Mouse (Mus musculus) limb, embryonic 14.5 days (tissue): ENCODE measurements around the gene Mfsd12. TPM values are rescaled to one million over a fixed set of nuclear protein-coding genes. Genes with fewer than 3 reads are reported as not detected.

ENCODE experiments used
- ATAC-seq: fragments of 200-750 bp; cut with Nextera tagmentation; 2 replicates; pipeline ENCODE4 v1.8.0; 2017; ENCODE audit warnings: low read depth, moderate number of reproducible peaks, moderate TSS enrichment; ENCODE audit not compliant: low FRiP score
- DNase-seq: peaks from one replicate; pipeline ENCODE4 v3.0.0-alpha.2; 2015; ENCODE audit warnings: low spot score
- H3K27ac ChIP-seq: fragments of 300-500 bp; sonication (generic); replicated peaks from 2 replicates; pipeline ENCODE4 v1.5.1; 2014; ENCODE audit warnings: low read depth, mild to moderate bottlenecking, low read length, moderate library complexity, mixed read lengths
- H3K27me3 ChIP-seq: fragments of 300-500 bp; sonication (generic); 2 replicates; pipeline ENCODE4 v1.6.1; 2014; ENCODE audit warnings: low read length, mixed read lengths; ENCODE audit not compliant: control insufficient read depth, insufficient read depth
- H3K36me3 ChIP-seq: fragments of 300-500 bp; sonication (generic); 2 replicates; pipeline ENCODE4 v1.6.1; 2014; ENCODE audit warnings: mild to moderate bottlenecking, low read length, moderate library complexity, mixed read lengths; ENCODE audit not compliant: control insufficient read depth, insufficient read depth
- H3K4me1 ChIP-seq: fragments of 300-500 bp; sonication (generic); 2 replicates; pipeline ENCODE4 v1.6.1; 2014; ENCODE audit warnings: antibody characterized with exemption, low read length, mixed read lengths; ENCODE audit not compliant: control insufficient read depth, insufficient read depth
- H3K4me2 ChIP-seq: fragments of 300-500 bp; sonication (generic); replicated peaks from 2 replicates; pipeline ENCODE4 v1.6.1; 2014; ENCODE audit warnings: low read depth, mild to moderate bottlenecking, low read length, moderate library complexity; ENCODE audit not compliant: severe bottlenecking
- H3K4me3 ChIP-seq: fragments of 300-500 bp; sonication (generic); replicated peaks from 2 replicates; pipeline ENCODE4 v1.5.1; 2014; ENCODE audit warnings: low read length
- H3K9ac ChIP-seq: fragments of 300-500 bp; sonication (generic); 2 replicates; pipeline ENCODE4 v1.6.1; 2014; ENCODE audit warnings: mild to moderate bottlenecking, low read depth, low read length, moderate library complexity; ENCODE audit not compliant: severe bottlenecking
- H3K9me3 ChIP-seq: fragments of 300-500 bp; sonication (generic); 2 replicates; pipeline ENCODE4 v1.6.1; 2016; ENCODE audit warnings: low read length; ENCODE audit not compliant: control insufficient read depth
- POLR2A ChIP-seq: fragments of 200-500 bp; IDR thresholded peaks from 2 replicates; pipeline ENCODE4 v1.8.0; 2012; ENCODE audit warnings: inconsistent platforms, mild to moderate bottlenecking, moderate library complexity, borderline replicate concordance; ENCODE audit not compliant: insufficient read depth, insufficient read length; ENCODE audit errors: extremely low read depth
- WGBS: fragments of 180-500 bp; shearing (Covaris S2); extraction: QIAGEN DNeasy Blood & Tissue Kit; methylation state at CpG from one replicate; pipeline ENCODE4 v1.1.7; 2014; 5-methylcytosine and 5-hydroxymethylcytosine counted together
- microRNA-seq: library from miRNA; unstranded; fragments of <30 nt; microRNA quantifications from one replicate; pipeline ENCODE4, GENCODE M21; 2016
- polyA plus RNA-seq, 2 experiments: library from polyadenylated mRNA; depleted of rRNA in 1 of 2; stranded (reverse) in 1 of 2; unstranded in 1 of 2; fragments of >200 nt; fragmentation: Nextera tagmentation in 1 of 2; extraction: Ambion mirVana in 1 of 2; gene quantifications; 2 replicates each; pipeline versions ENCODE4 v1.2.1 to v1.2.3; 2012 to 2014

Mfsd12 gene
- polyA plus RNA-seq, 2 experiments = 6.8 to 12.0 TPM

GRCm38 (mm10) chr10:81412586-81413309, 55.5 kb downstream of the Mfsd12 start:
- H3K27me3 ChIP-seq = no peaks in the 10 kb centered on the region
- no peaks in the 10 kb centered on the region for H3K9me3 ChIP-seq
- peaks cover 77% of the 10 kb centered on the region for H3K4me1 ChIP-seq
- TF ChIP-seq POLR2A = no peak
- H3K27ac ChIP-seq = peak overlapping the region; percentile 63; the same call in 1 of the 2 replicates
- peaks cover 44% of the 10 kb centered on the region for H3K36me3 ChIP-seq
- no peak for DNase-seq
- no peak overlapping the region for H3K4me2 ChIP-seq
- no peak overlapping the region for H3K4me3 ChIP-seq
- no peak for ATAC-seq
- H3K9ac ChIP-seq = no peak overlapping the region
- 77% methylated on average over 16 of the region's 16 CpGs for WGBS

GRCm38 (mm10) chr10:81413310-81414261, 56.3 kb downstream of the Mfsd12 start:
- ATAC-seq = 0 out of 2 replicates have a peak, but pooled peaks have one; percentile 3
- peak; percentile 59 for DNase-seq
- H3K9me3 ChIP-seq = no peaks in the 10 kb centered on the region
- H3K4me1 ChIP-seq = peaks cover 73% of the 10 kb centered on the region
- no peak for TF ChIP-seq POLR2A
- H3K9ac ChIP-seq = no peak overlapping the region; the same call in 1 of the 2 replicates
- H3K4me2 ChIP-seq = peak overlapping the region; percentile 28
- H3K36me3 ChIP-seq = peaks cover 37% of the 10 kb centered on the region
- H3K27me3 ChIP-seq = no peaks in the 10 kb centered on the region
- 0 out of 2 replicates have a peak overlapping the region, but pooled peaks have one; percentile 8 for H3K4me3 ChIP-seq
- 0 out of 2 replicates have a peak overlapping the region, but pooled peaks have one; percentile 10 for H3K27ac ChIP-seq
- WGBS = 30% methylated on average over 23 of the region's 26 CpGs

- H3K36me3 ChIP-seq = peaks cover 40% of the 10 kb centered on the region
- H3K4me3 ChIP-seq = no peak overlapping the region
- H3K9me3 ChIP-seq = no peaks in the 10 kb centered on the region
- H3K4me2 ChIP-seq = peak overlapping the region; percentile 28
- no peak overlapping the region for H3K9ac ChIP-seq
- TF ChIP-seq POLR2A = no peak
- H3K27me3 ChIP-seq = no peaks in the 10 kb centered on the region
- DNase-seq = no peak
- H3K27ac ChIP-seq = 0 out of 2 replicates have a peak overlapping the region, but pooled peaks have one; percentile 26
- ATAC-seq = no peak
- H3K4me1 ChIP-seq = peaks cover 66% of the 10 kb centered on the region
Measured at GRCm38 (mm10) chr10:81414682-81415081, 57.4 kb downstream of the Mfsd12 start.

GRCm38 (mm10) chr10:81415146-81415545, 57.9 kb downstream of the Mfsd12 start:
- TF ChIP-seq POLR2A = no peak
- no peak overlapping the region for H3K27ac ChIP-seq
- no peaks in the 10 kb centered on the region for H3K27me3 ChIP-seq
- H3K4me1 ChIP-seq = peaks cover 66% of the 10 kb centered on the region
- DNase-seq = no peak
- 87% methylated on average over 5 of the region's 5 CpGs for WGBS
- no peak overlapping the region for H3K4me2 ChIP-seq
- ATAC-seq = no peak
- H3K9me3 ChIP-seq = no peaks in the 10 kb centered on the region
- no peak overlapping the region for H3K4me3 ChIP-seq
- peaks cover 44% of the 10 kb centered on the region for H3K36me3 ChIP-seq
- H3K9ac ChIP-seq = no peak overlapping the region

Small RNAs within 50 kb of the gene (microRNA-seq; reads per million reads assigned to microRNA genes)
- not detected for gene Mir6913

Other genes starting within 250 kb of the Mfsd12 start
Only the 30 nearest of the 33 such genes appear.
- gene Pias4, start 189.6 kb upstream of the Mfsd12 start, polyA plus RNA-seq (2012; rRNA removed) = 35.1 and 49.4 TPM in 2 replicates
- 40.4 and 44.2 TPM in 2 replicates for gene Pias4, start 189.6 kb upstream of the Mfsd12 start, polyA plus RNA-seq (2014; fragmentation: Nextera tagmentation; extraction: Ambion mirVana)
- gene Eef2, start 180.9 kb upstream of the Mfsd12 start, polyA plus RNA-seq (2012; rRNA removed) = 1,329 and 1,559 TPM in 2 replicates
- gene Eef2, start 180.9 kb upstream of the Mfsd12 start, polyA plus RNA-seq (2014; fragmentation: Nextera tagmentation; extraction: Ambion mirVana) = 544 and 581 TPM in 2 replicates
- gene Dapk3, start 174.5 kb upstream of the Mfsd12 start, polyA plus RNA-seq (2012; rRNA removed) = 73.0 and 81.8 TPM in 2 replicates
- gene Dapk3, start 174.5 kb upstream of the Mfsd12 start, polyA plus RNA-seq (2014; fragmentation: Nextera tagmentation; extraction: Ambion mirVana) = 57.7 and 60.9 TPM in 2 replicates
- not detected in 2 replicates for gene 4930442H23Rik, start 173.6 kb upstream of the Mfsd12 start, polyA plus RNA-seq (2012; rRNA removed)
- gene 4930442H23Rik, start 173.6 kb upstream of the Mfsd12 start, polyA plus RNA-seq (2014; fragmentation: Nextera tagmentation; extraction: Ambion mirVana) = not detected in 2 replicates
- 0.31 and 0.43 TPM in 2 replicates for gene Nmrk2, start 155.4 kb upstream of the Mfsd12 start, polyA plus RNA-seq (2012; rRNA removed)
- 0.64 and 0.87 TPM in 2 replicates for gene Nmrk2, start 155.4 kb upstream of the Mfsd12 start, polyA plus RNA-seq (2014; fragmentation: Nextera tagmentation; extraction: Ambion mirVana)
- gene Atcay, start 126.7 kb upstream of the Mfsd12 start, polyA plus RNA-seq (2012; rRNA removed) = 0.67 and 0.74 TPM in 2 replicates
- 0.25 TPM in 1 of 2 replicates, not detected in the other for gene Atcay, start 126.7 kb upstream of the Mfsd12 start, polyA plus RNA-seq (2014; fragmentation: Nextera tagmentation; extraction: Ambion mirVana)
- gene Zfr2, start 124.3 kb upstream of the Mfsd12 start, polyA plus RNA-seq (2012; rRNA removed) = 39.7 and 44.7 TPM in 2 replicates
- 9.7 and 10.5 TPM in 2 replicates for gene Zfr2, start 124.3 kb upstream of the Mfsd12 start, polyA plus RNA-seq (2014; fragmentation: Nextera tagmentation; extraction: Ambion mirVana)
- gene Matk, start 104.6 kb upstream of the Mfsd12 start, polyA plus RNA-seq (2012; rRNA removed) = 9.9 and 10.6 TPM in 2 replicates
- 5.9 and 6.8 TPM in 2 replicates for gene Matk, start 104.6 kb upstream of the Mfsd12 start, polyA plus RNA-seq (2014; fragmentation: Nextera tagmentation; extraction: Ambion mirVana)
- gene Mrpl54, start 90.6 kb upstream of the Mfsd12 start, polyA plus RNA-seq (2012; rRNA removed) = 93.0 and 124 TPM in 2 replicates
- gene Mrpl54, start 90.6 kb upstream of the Mfsd12 start, polyA plus RNA-seq (2014; fragmentation: Nextera tagmentation; extraction: Ambion mirVana) = 200 and 202 TPM in 2 replicates
- gene Apba3, start 90.5 kb upstream of the Mfsd12 start, polyA plus RNA-seq (2012; rRNA removed) = 77.9 and 102 TPM in 2 replicates
- gene Apba3, start 90.5 kb upstream of the Mfsd12 start, polyA plus RNA-seq (2014; fragmentation: Nextera tagmentation; extraction: Ambion mirVana) = 58.2 and 59.2 TPM in 2 replicates
- gene Tjp3, start 65.9 kb upstream of the Mfsd12 start, polyA plus RNA-seq (2012; rRNA removed) = 2.8 and 3.5 TPM in 2 replicates
- gene Tjp3, start 65.9 kb upstream of the Mfsd12 start, polyA plus RNA-seq (2014; fragmentation: Nextera tagmentation; extraction: Ambion mirVana) = 5.2 and 6.4 TPM in 2 replicates
- 70.4 and 93.4 TPM in 2 replicates for gene Pip5k1c, start 64.5 kb upstream of the Mfsd12 start, polyA plus RNA-seq (2012; rRNA removed)
- gene Pip5k1c, start 64.5 kb upstream of the Mfsd12 start, polyA plus RNA-seq (2014; fragmentation: Nextera tagmentation; extraction: Ambion mirVana) = 53.0 and 60.4 TPM in 2 replicates
- gene Cactin, start 36.4 kb upstream of the Mfsd12 start, polyA plus RNA-seq (2012; rRNA removed) = 46.5 and 50.0 TPM in 2 replicates
- 25.3 and 33.9 TPM in 2 replicates for gene Cactin, start 36.4 kb upstream of the Mfsd12 start, polyA plus RNA-seq (2014; fragmentation: Nextera tagmentation; extraction: Ambion mirVana)
- 9.2 and 13.7 TPM in 2 replicates for gene Tbxa2r, start 28.8 kb upstream of the Mfsd12 start, polyA plus RNA-seq (2012; rRNA removed)
- 8.5 and 10.8 TPM in 2 replicates for gene Tbxa2r, start 28.8 kb upstream of the Mfsd12 start, polyA plus RNA-seq (2014; fragmentation: Nextera tagmentation; extraction: Ambion mirVana)
- 0.09 and 0.12 TPM in 2 replicates for gene Gipc3, start 14.2 kb upstream of the Mfsd12 start, polyA plus RNA-seq (2012; rRNA removed)
- 0.06 TPM in 2 replicates for gene Gipc3, start 14.2 kb upstream of the Mfsd12 start, polyA plus RNA-seq (2014; fragmentation: Nextera tagmentation; extraction: Ambion mirVana)
- gene Hmg20b, start 7.0 kb upstream of the Mfsd12 start, polyA plus RNA-seq (2012; rRNA removed) = 135 and 137 TPM in 2 replicates
- 92.9 and 104 TPM in 2 replicates for gene Hmg20b, start 7.0 kb upstream of the Mfsd12 start, polyA plus RNA-seq (2014; fragmentation: Nextera tagmentation; extraction: Ambion mirVana)
- gene 4930404N11Rik, start 8.3 kb downstream of the Mfsd12 start, polyA plus RNA-seq (2012; rRNA removed) = 0.43 and 0.95 TPM in 2 replicates
- gene 4930404N11Rik, start 8.3 kb downstream of the Mfsd12 start, polyA plus RNA-seq (2014; fragmentation: Nextera tagmentation; extraction: Ambion mirVana) = 0.37 and 0.41 TPM in 2 replicates
- 109 and 142 TPM in 2 replicates for gene Fzr1, start 21.0 kb downstream of the Mfsd12 start, polyA plus RNA-seq (2012; rRNA removed)
- 92.8 and 95.5 TPM in 2 replicates for gene Fzr1, start 21.0 kb downstream of the Mfsd12 start, polyA plus RNA-seq (2014; fragmentation: Nextera tagmentation; extraction: Ambion mirVana)
- 54.3 and 66.7 TPM in 2 replicates for gene Dohh, start 26.9 kb downstream of the Mfsd12 start, polyA plus RNA-seq (2012; rRNA removed)
- gene Dohh, start 26.9 kb downstream of the Mfsd12 start, polyA plus RNA-seq (2014; fragmentation: Nextera tagmentation; extraction: Ambion mirVana) = 60.0 and 63.7 TPM in 2 replicates
- 4.3 and 5.0 TPM in 2 replicates for gene Gm48551, start 27.0 kb downstream of the Mfsd12 start, polyA plus RNA-seq (2012; rRNA removed)
- 1.1 and 2.9 TPM in 2 replicates for gene Gm48551, start 27.0 kb downstream of the Mfsd12 start, polyA plus RNA-seq (2014; fragmentation: Nextera tagmentation; extraction: Ambion mirVana)
- gene Gm48552, start 31.5 kb downstream of the Mfsd12 start, polyA plus RNA-seq (2012; rRNA removed) = 6.8 and 9.5 TPM in 2 replicates
- 0.99 and 1.2 TPM in 2 replicates for gene Gm48552, start 31.5 kb downstream of the Mfsd12 start, polyA plus RNA-seq (2014; fragmentation: Nextera tagmentation; extraction: Ambion mirVana)
- 7.5 and 7.8 TPM in 2 replicates for gene Smim24, start 35.6 kb downstream of the Mfsd12 start, polyA plus RNA-seq (2012; rRNA removed)
- gene Smim24, start 35.6 kb downstream of the Mfsd12 start, polyA plus RNA-seq (2014; fragmentation: Nextera tagmentation; extraction: Ambion mirVana) = 4.3 and 4.6 TPM in 2 replicates
- 38.1 and 56.4 TPM in 2 replicates for gene Nfic, start 98.1 kb downstream of the Mfsd12 start, polyA plus RNA-seq (2012; rRNA removed)
- gene Nfic, start 98.1 kb downstream of the Mfsd12 start, polyA plus RNA-seq (2014; fragmentation: Nextera tagmentation; extraction: Ambion mirVana) = 97.3 and 98.9 TPM in 2 replicates
- 5.9 and 7.9 TPM in 2 replicates for gene Celf5, start 125.2 kb downstream of the Mfsd12 start, polyA plus RNA-seq (2012; rRNA removed)
- gene Celf5, start 125.2 kb downstream of the Mfsd12 start, polyA plus RNA-seq (2014; fragmentation: Nextera tagmentation; extraction: Ambion mirVana) = 0.85 and 1.6 TPM in 2 replicates
- 218 and 324 TPM in 2 replicates for gene Ncln, start 138.9 kb downstream of the Mfsd12 start, polyA plus RNA-seq (2012; rRNA removed)
- gene Ncln, start 138.9 kb downstream of the Mfsd12 start, polyA plus RNA-seq (2014; fragmentation: Nextera tagmentation; extraction: Ambion mirVana) = 76.4 and 89.7 TPM in 2 replicates
- 0.50 and 0.79 TPM in 2 replicates for gene S1pr4, start 142.6 kb downstream of the Mfsd12 start, polyA plus RNA-seq (2012; rRNA removed)
- gene S1pr4, start 142.6 kb downstream of the Mfsd12 start, polyA plus RNA-seq (2014; fragmentation: Nextera tagmentation; extraction: Ambion mirVana) = 0.23 and 0.66 TPM in 2 replicates
- gene Gna15, start 166.7 kb downstream of the Mfsd12 start, polyA plus RNA-seq (2012; rRNA removed) = 3.7 and 3.8 TPM in 2 replicates
- gene Gna15, start 166.7 kb downstream of the Mfsd12 start, polyA plus RNA-seq (2014; fragmentation: Nextera tagmentation; extraction: Ambion mirVana) = 3.4 and 3.8 TPM in 2 replicates
- gene Gna11, start 187.7 kb downstream of the Mfsd12 start, polyA plus RNA-seq (2012; rRNA removed) = 97.4 and 116 TPM in 2 replicates
- 89.1 and 91.7 TPM in 2 replicates for gene Gna11, start 187.7 kb downstream of the Mfsd12 start, polyA plus RNA-seq (2014; fragmentation: Nextera tagmentation; extraction: Ambion mirVana)
- gene Aes, start 202.0 kb downstream of the Mfsd12 start, polyA plus RNA-seq (2012; rRNA removed) = 472 and 473 TPM in 2 replicates
- 380 and 393 TPM in 2 replicates for gene Aes, start 202.0 kb downstream of the Mfsd12 start, polyA plus RNA-seq (2014; fragmentation: Nextera tagmentation; extraction: Ambion mirVana)
- 250 and 345 TPM in 2 replicates for gene Tle2, start 217.1 kb downstream of the Mfsd12 start, polyA plus RNA-seq (2012; rRNA removed)
- gene Tle2, start 217.1 kb downstream of the Mfsd12 start, polyA plus RNA-seq (2014; fragmentation: Nextera tagmentation; extraction: Ambion mirVana) = 38.1 and 52.2 TPM in 2 replicates